Mouse (Mus musculus) heart, embryonic 10.5 days (tissue): ENCODE results near the gene 4930524B15Rik. TPM values are rescaled to one million over a fixed set of nuclear protein-coding genes. Genes with fewer than 3 reads are reported as not detected.

Source experiments
- DNase-seq: peaks from one replicate; pipeline ENCODE4 v3.0.0-alpha.2; 2017; ENCODE audit warnings: low spot score
- H3K27ac ChIP-seq: fragments of 300-500 bp; sonication (generic); 2 replicates; pipeline ENCODE4 v1.5.1; 2016; ENCODE audit warnings: mild to moderate bottlenecking
- H3K27me3 ChIP-seq: fragments of 300-500 bp; sonication (generic); 2 replicates; pipeline ENCODE4 v1.6.1; 2016; ENCODE audit warnings: mild to moderate bottlenecking; ENCODE audit not compliant: poor library complexity, insufficient read depth, severe bottlenecking
- H3K36me3 ChIP-seq: fragments of 300-500 bp; sonication (generic); 2 replicates; pipeline ENCODE4 v1.6.1; 2016; ENCODE audit warnings: mild to moderate bottlenecking, moderate library complexity
- H3K4me1 ChIP-seq: fragments of 300-500 bp; sonication (generic); 2 replicates; pipeline ENCODE4 v1.6.1; 2016; ENCODE audit warnings: mild to moderate bottlenecking
- H3K4me3 ChIP-seq: fragments of 300-500 bp; sonication (generic); 2 replicates; pipeline ENCODE4 v1.5.1; 2016; ENCODE audit warnings: mild to moderate bottlenecking, moderate library complexity
- H3K9me3 ChIP-seq: fragments of 300-500 bp; sonication (generic); 2 replicates; pipeline ENCODE4 v1.6.1; 2016; ENCODE audit warnings: mild to moderate bottlenecking, moderate library complexity
- WGBS: fragments of 180-500 bp; shearing (Covaris S2); methylation state at CpG from one replicate; pipeline ENCODE4 v1.1.7; 2016; 5-methylcytosine and 5-hydroxymethylcytosine counted together
- polyA plus RNA-seq: library from polyadenylated mRNA; unstranded; fragments of >200 nt; fragmentation: Nextera tagmentation; extraction: Ambion mirVana; gene quantifications from 2 replicates; pipeline ENCODE4 v1.2.1, GENCODE M21; 2016

Gene 4930524B15Rik
- polyA plus RNA-seq, 1 experiment from 2014 or later, result 0.35 TPM

- 70% methylated on average over 7 of the region's 7 CpGs for WGBS
- Histone ChIP-seq H3K36me3 (no peaks in the 10 kb centered on the region), H3K4me3 (no peak overlapping the region), H3K4me1 (no peaks in the 10 kb centered on the region), H3K27me3 (peaks cover 15% of the 10 kb centered on the region; the same call in 1 of the 2 replicates), H3K9me3 (no peaks in the 10 kb centered on the region), H3K27ac (no peak overlapping the region)
- no peak for DNase-seq
These were observed 62.3 kb downstream of the 4930524B15Rik start for GRCm38 (mm10) chr11:32027474-32028342.

GRCm38 (mm10) chr11:32028605-32029004 is 63.2 kb downstream of the 4930524B15Rik start:
- no peak overlapping the region for H3K27ac ChIP-seq
- no peak for DNase-seq
- no peaks in the 10 kb centered on the region for H3K9me3 ChIP-seq
- H3K4me3 ChIP-seq, result no peak overlapping the region
- peaks cover 14% of the 10 kb centered on the region; the same call in 1 of the 2 replicates for H3K27me3 ChIP-seq
- no peaks in the 10 kb centered on the region for H3K36me3 ChIP-seq
- no peaks in the 10 kb centered on the region for H3K4me1 ChIP-seq
- 80% methylated on average over 3 of the region's 3 CpGs for WGBS

Other genes with a start within 250 kb of the 4930524B15Rik start
- 5.4 and 8.3 TPM in 2 replicates for gene Cpeb4, start 93.4 kb upstream of the 4930524B15Rik start, polyA plus RNA-seq
- gene Nsg2, start 34.9 kb downstream of the 4930524B15Rik start, polyA plus RNA-seq, result 0.84 and 2.7 TPM in 2 replicates
- 0.14 TPM in 1 of 2 replicates, not detected in the other for gene Il9r, start 234.7 kb downstream of the 4930524B15Rik start, polyA plus RNA-seq
- gene Snrnp25, start 239.8 kb downstream of the 4930524B15Rik start, polyA plus RNA-seq, result 69.7 and 84.1 TPM in 2 replicates